22 mouse cellular contexts compared by ENCODE assay signal in the genomic region with DNA sequence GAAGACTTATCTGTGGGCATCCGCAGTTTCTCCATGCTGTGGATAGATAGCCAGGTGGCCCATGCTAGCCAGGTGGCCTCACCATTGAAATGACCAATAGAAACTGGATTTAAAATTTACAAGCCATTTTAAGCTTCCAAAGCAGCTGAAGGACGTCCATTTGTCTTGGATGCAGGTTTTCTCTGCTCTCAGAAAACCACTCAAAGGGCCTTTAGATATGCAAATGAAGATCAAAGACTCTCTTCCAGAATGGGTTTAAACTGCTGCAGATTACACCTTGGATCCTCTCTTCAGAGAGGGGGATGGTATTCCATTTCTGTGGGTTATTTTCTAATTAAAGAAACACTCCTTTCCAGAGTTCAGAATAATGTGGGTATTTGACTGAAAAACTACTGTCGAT.
DNase-seq lines count a peak whose midpoint lies in the region; TF ChIP-seq lines count a peak whose summit lies in the region.
"Had no signal": no experiment of that assay in that cellular context is flagged by ENCODE, and none has a peak within 500 bp of the region (broad histone marks: within the 10 kb centered on the region; RNA-seq: fewer than 3 reads in every experiment).

No protein-coding gene starts in this region.

- DNase-seq in heart, adult 11 months = peak; percentile 17
- no peak for DNase-seq in heart, adult 9 months (ENCODE audit: low spot score in 2 of 2)
- DNase-seq in R1 (ENCODE audit: low read depth, low spot score) (peak; percentile 47), ZHBTc4 (ENCODE audit: low read depth, low spot score) (peak; percentile 55)
- DNase-seq in left cerebral cortex, adult 2 months (ENCODE audit: extremely low spot score in 1 of 2, low spot score in 2 of 2) = no peak
- DNase-seq in thymus, postnatal 4 days = no peak
- DNase-seq: adrenal gland, adult 2 months; adrenal gland, postnatal 10 days; adrenal gland, postnatal 25 days; B cell, adult 2 months; cerebellum, adult 11 months; cerebellum, adult 18-20 months; cerebellum, adult 8-10 months; cerebellum, adult 9-11 months; cerebellum, postnatal 14 days; cerebellum, postnatal 36 days; embryo, embryonic 11 days had no signal

- no peak for TF ChIP-seq CTCF in left cerebral cortex, adult 2 months (IDR thresholded peaks at IDR 0.05)

- H3K4me3 ChIP-seq in left cerebral cortex, adult 2 months = no peak overlapping the region
- H3K4me3 ChIP-seq: embryonic facial prominence, embryonic 13.5 days; embryonic facial prominence, embryonic 15.5 days; erythroblast, embryonic 14.5 days; forebrain, embryonic 10.5 days; forebrain, embryonic 12.5 days had no signal

- intact Hi-C loops in left cerebral cortex, adult 2 months (cut with DNase I) = no loop called here

- H3K27ac ChIP-seq in left cerebral cortex, adult 2 months = no peak overlapping the region
- H3K27ac ChIP-seq: embryonic facial prominence, embryonic 13.5 days; embryonic facial prominence, embryonic 15.5 days; forebrain, embryonic 10.5 days; forebrain, embryonic 12.5 days had no signal

Comparison
In these comparisons a context has a peak if more than half of its experiments do, and no peak if none do; other contexts are left out.
1. DNase-seq: peak in heart, adult 11 months (single experiment), R1 (single experiment) and ZHBTc4 (single experiment); none in heart, adult 9 months (0 of 2), left cerebral cortex, adult 2 months (0 of 2) and thymus, postnatal 4 days (single experiment).